Mouse (Mus musculus) T-helper 1 cell (primary cell): ENCODE measurements at regions not wholly inside any gene's neighbourhood (a gene's known extent, or its start where the extent isn't known, plus 50 kb on each side); places are given as distances from the start of the nearest gene placed in this dataset.

ENCODE experiments used
- in situ Hi-C: fragments of 300-600 bp; cut with MboI, MseI; formaldehyde crosslinking; loops from one replicate; pipeline ENCODE4 v1.15.1; 2025; ENCODE audit warnings: high pct_unique_total_duplicates

- in situ Hi-C loops = loop anchor here (25.0 kb wide), 1 partner anchor 652 kb away; no protein-coding TSS in a partner anchor
Measured at GRCm38 (mm10) chr13:10538927-10539326, 178.3 kb upstream of the Chrm3 start.

GRCm38 (mm10) chr13:10527251-10527650, 166.6 kb upstream of the Chrm3 start:
- in situ Hi-C loops = loop anchor here (25.0 kb wide), 1 partner anchor 640 kb away; no protein-coding TSS in a partner anchor

GRCm38 (mm10) chr13:10526470-10527207, 166.0 kb upstream of the Chrm3 start:
- in situ Hi-C loops = loop anchor here (25.0 kb wide), 1 partner anchor 639 kb away; no protein-coding TSS in a partner anchor

GRCm38 (mm10) chr13:10504211-10504610, 143.6 kb upstream of the Chrm3 start:
- in situ Hi-C loops = no loop called here

GRCm38 (mm10) chr13:10455323-10455722, 94.7 kb upstream of the Chrm3 start:
- in situ Hi-C loops = loop anchor here (10.0 kb wide), 1 partner anchor 1919 kb away; no protein-coding TSS in a partner anchor

GRCm38 (mm10) chr13:10454667-10455066, 94.0 kb upstream of the Chrm3 start:
- in situ Hi-C loops = loop anchor here (10.0 kb wide), 1 partner anchor 1920 kb away; no protein-coding TSS in a partner anchor

- in situ Hi-C loops = loop anchor here (10.0 kb wide), 1 partner anchor 1924 kb away; no protein-coding TSS in a partner anchor
Measured at GRCm38 (mm10) chr13:10451057-10451456, 90.4 kb upstream of the Chrm3 start.

- in situ Hi-C loops = no loop called here
Measured at GRCm38 (mm10) chr13:10449502-10449901, 88.9 kb upstream of the Chrm3 start.

GRCm38 (mm10) chr13:10447806-10448205, 87.2 kb upstream of the Chrm3 start:
- in situ Hi-C loops = no loop called here

GRCm38 (mm10) chr13:10445679-10446078, 85.0 kb upstream of the Chrm3 start:
- in situ Hi-C loops = no loop called here
